Mouse (Mus musculus) heart, embryonic 14.5 days (tissue): Measurements from ENCODE around the gene Eif3k. TPM values are rescaled to one million over a fixed set of nuclear protein-coding genes. Genes with fewer than 3 reads are reported as not detected.

Experiments
- ATAC-seq: fragments of 200-750 bp; cut with Nextera tagmentation; 2 replicates; pipeline ENCODE4 v1.8.0; 2017; ENCODE audit warnings: low read depth, moderate TSS enrichment; ENCODE audit not compliant: insufficient number of reproducible peaks, insufficient read depth, low FRiP score
- H3K27ac ChIP-seq, 2 experiments: fragments of 200-500 bp in 1 of 2; fragments of 300-500 bp in 1 of 2; sonication (generic) in 1 of 2; replicated peaks in 1 of 2; 2 replicates each; pipeline ENCODE4 v1.5.1; 2012 to 2014; ENCODE audit warnings: low read depth in 2 of 2, low read length in 2 of 2, control low read depth in 1 of 2, mild to moderate bottlenecking in 1 of 2, mixed read lengths in 1 of 2; ENCODE audit not compliant: control insufficient read depth in 1 of 2, insufficient read depth in 1 of 2
- H3K27me3 ChIP-seq: fragments of 300-500 bp; sonication (generic); 2 replicates; pipeline ENCODE4 v1.6.1; 2014; ENCODE audit warnings: mild to moderate bottlenecking, low read length, control low read depth; ENCODE audit not compliant: control insufficient read depth, insufficient read depth
- H3K36me3 ChIP-seq: fragments of 300-500 bp; sonication (generic); 2 replicates; pipeline ENCODE4 v1.6.1; 2014; ENCODE audit warnings: mild to moderate bottlenecking, control low read depth, low read length, mixed read lengths; ENCODE audit not compliant: control insufficient read depth, insufficient read depth
- H3K4me1 ChIP-seq, 2 experiments: fragments of 200-500 bp in 1 of 2; fragments of 300-500 bp in 1 of 2; sonication (generic) in 1 of 2; 2 replicates each; pipeline ENCODE4 v1.6.1; 2012 to 2014; ENCODE audit warnings: low read length in 2 of 2, control low read depth in 1 of 2, mixed read lengths in 1 of 2; ENCODE audit not compliant: control insufficient read depth in 2 of 2, insufficient read depth in 2 of 2
- H3K4me2 ChIP-seq: fragments of 300-500 bp; sonication (generic); 2 replicates; pipeline ENCODE4 v1.6.1; 2014; ENCODE audit warnings: mild to moderate bottlenecking, low read length
- H3K4me3 ChIP-seq, 2 experiments: fragments of 200-500 bp in 1 of 2; fragments of 300-500 bp in 1 of 2; sonication (generic) in 1 of 2; 2 replicates each; pipeline ENCODE4 v1.5.1; 2012 to 2014; ENCODE audit warnings: low read length in 2 of 2, mild to moderate bottlenecking in 2 of 2, control low read depth in 1 of 2, low read depth in 1 of 2, moderate library complexity in 1 of 2; ENCODE audit not compliant: control insufficient read depth in 1 of 2, insufficient read depth in 1 of 2
- H3K9ac ChIP-seq: fragments of 300-500 bp; sonication (generic); 2 replicates; pipeline ENCODE4 v1.6.1; 2014; ENCODE audit warnings: mild to moderate bottlenecking, low read length
- H3K9me3 ChIP-seq: fragments of 300-500 bp; sonication (generic); 2 replicates; pipeline ENCODE4 v1.6.1; 2016; ENCODE audit warnings: low read length, control low read depth; ENCODE audit not compliant: control insufficient read depth
- WGBS: fragments of 180-500 bp; shearing (Covaris S2); extraction: QIAGEN DNeasy Blood & Tissue Kit; methylation state at CpG from one replicate; pipeline ENCODE4 v1.1.7; 2014; 5-methylcytosine and 5-hydroxymethylcytosine counted together
- polyA plus RNA-seq: library from polyadenylated mRNA; unstranded; fragments of >200 nt; fragmentation: Nextera tagmentation; extraction: Ambion mirVana; gene quantifications from 2 replicates; pipeline ENCODE4 v1.2.1, GENCODE M21; 2014

Eif3k gene
- polyA plus RNA-seq, 1 experiment from 2014 or later: 319 TPM

DNA sequence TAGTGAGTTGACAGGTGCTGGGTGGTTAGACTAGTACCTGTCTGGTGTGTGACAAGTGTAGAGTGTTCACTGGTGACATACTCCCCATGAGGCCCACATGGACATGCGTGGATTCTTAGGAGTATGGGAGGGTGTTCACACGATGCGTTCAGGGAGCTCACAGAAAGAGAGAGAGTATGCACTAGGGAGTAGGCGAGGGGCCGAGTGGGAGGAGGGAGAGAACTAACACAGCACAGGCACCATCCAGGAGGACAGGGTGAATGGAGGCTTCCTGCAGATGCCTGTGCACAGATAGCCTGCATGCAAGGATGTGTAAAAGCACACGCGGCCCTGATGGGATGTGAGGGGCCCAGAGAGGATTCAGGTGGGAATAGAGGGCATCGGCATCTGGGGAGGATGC, 40.8 kb upstream of the Eif3k start:
- 76% methylated on average over 8 of the region's 8 CpGs for WGBS
- ATAC-seq: no peak

GRCm38 (mm10) chr7:29019447-29020220, 38.0 kb upstream of the Eif3k start:
- no peak for ATAC-seq
- peaks cover 45% of the 10 kb centered on the region for H3K27me3 ChIP-seq
- peak overlapping the region; percentile 75 for H3K4me2 ChIP-seq
- peak overlapping the region; percentile 52; the same call in 1 of the 2 replicates for H3K9ac ChIP-seq
- H3K36me3 ChIP-seq: no peaks in the 10 kb centered on the region
- no peak overlapping the region for H3K27ac ChIP-seq
- 0 out of 2 replicates have a peak, but pooled peaks cover 4% of the 10 kb centered on the region for H3K9me3 ChIP-seq
- 4% methylated on average over 85 of the region's 88 CpGs for WGBS
- peak overlapping the region; percentile 36 to 41 for H3K4me3 ChIP-seq
- peaks cover 0 to 8% of the 10 kb centered on the region in 2 experiments; a peak in 1 of 4 replicates for H3K4me1 ChIP-seq

More for the DNA sequence above, 40.8 kb upstream of the Eif3k start:
- no peak overlapping the region for H3K4me3 ChIP-seq
- peaks cover 0 to 8% of the 10 kb centered on the region in 2 experiments; a peak in 1 of 4 replicates for H3K4me1 ChIP-seq
- H3K27ac ChIP-seq: no peak overlapping the region
- no peaks in the 10 kb centered on the region for H3K9me3 ChIP-seq
- H3K36me3 ChIP-seq: no peaks in the 10 kb centered on the region
- H3K27me3 ChIP-seq: peaks cover 39% of the 10 kb centered on the region
- no peak overlapping the region for H3K9ac ChIP-seq
- no peak overlapping the region for H3K4me2 ChIP-seq

DNA sequence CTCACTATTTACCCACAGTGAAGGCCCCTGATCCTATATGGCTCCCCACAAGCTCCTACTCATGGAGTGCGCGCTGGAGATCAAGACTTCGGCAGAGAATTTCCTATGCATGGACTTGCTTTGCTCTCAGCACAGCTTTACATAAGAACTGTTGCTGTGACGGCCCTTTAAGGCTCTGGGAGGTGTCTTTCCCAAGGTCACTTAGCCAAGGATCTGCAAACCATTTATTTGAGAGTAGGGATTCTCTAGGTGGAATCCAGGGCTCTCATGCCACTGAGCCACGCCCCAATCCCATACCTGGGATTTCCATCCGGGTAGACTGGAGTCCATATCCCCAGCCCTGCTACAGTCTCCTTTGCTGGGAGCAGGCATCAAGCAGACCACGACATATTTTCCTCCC, 35.6 kb upstream of the Eif3k start:
- H3K9ac ChIP-seq: no peak overlapping the region
- WGBS: 77% methylated on average over 7 of the region's 7 CpGs
- H3K36me3 ChIP-seq: no peaks in the 10 kb centered on the region
- peaks cover 45% of the 10 kb centered on the region for H3K27me3 ChIP-seq
- no peak overlapping the region for H3K4me2 ChIP-seq
- no peak overlapping the region for H3K27ac ChIP-seq
- no peak for ATAC-seq
- H3K9me3 ChIP-seq: 0 out of 2 replicates have a peak, but pooled peaks cover 4% of the 10 kb centered on the region
- peaks cover 0 to 8% of the 10 kb centered on the region in 2 experiments; a peak in 1 of 4 replicates for H3K4me1 ChIP-seq
- no peak overlapping the region for H3K4me3 ChIP-seq

- H3K27ac ChIP-seq: no peak overlapping the region
- H3K4me1 ChIP-seq: peaks cover 0 to 8% of the 10 kb centered on the region in 2 experiments; a peak in 1 of 4 replicates
- no peak overlapping the region for H3K4me2 ChIP-seq
- WGBS: 66% methylated on average over 7 of the region's 7 CpGs
- H3K4me3 ChIP-seq: no peak overlapping the region
- no peak for ATAC-seq
- no peak overlapping the region for H3K9ac ChIP-seq
- 0 out of 2 replicates have a peak, but pooled peaks cover 4% of the 10 kb centered on the region for H3K9me3 ChIP-seq
- H3K27me3 ChIP-seq: peaks cover 45% of the 10 kb centered on the region
- no peaks in the 10 kb centered on the region for H3K36me3 ChIP-seq
These were observed 34.8 kb upstream of the Eif3k start for GRCm38 (mm10) chr7:29016440-29016839.

GRCm38 (mm10) chr7:29014984-29015383, 33.3 kb upstream of the Eif3k start:
- H3K9me3 ChIP-seq: 0 out of 2 replicates have a peak, but pooled peaks cover 4% of the 10 kb centered on the region
- H3K27ac ChIP-seq: no peak overlapping the region
- H3K36me3 ChIP-seq: no peaks in the 10 kb centered on the region
- H3K27me3 ChIP-seq: peaks cover 31% of the 10 kb centered on the region
- 92% methylated on average over 1 of the region's 1 CpGs for WGBS
- H3K4me1 ChIP-seq: peaks cover 0 to 7% of the 10 kb centered on the region in 2 experiments; a peak in 1 of 4 replicates
- no peak overlapping the region for H3K9ac ChIP-seq
- no peak overlapping the region for H3K4me2 ChIP-seq
- ATAC-seq: no peak
- no peak overlapping the region for H3K4me3 ChIP-seq

DNA sequence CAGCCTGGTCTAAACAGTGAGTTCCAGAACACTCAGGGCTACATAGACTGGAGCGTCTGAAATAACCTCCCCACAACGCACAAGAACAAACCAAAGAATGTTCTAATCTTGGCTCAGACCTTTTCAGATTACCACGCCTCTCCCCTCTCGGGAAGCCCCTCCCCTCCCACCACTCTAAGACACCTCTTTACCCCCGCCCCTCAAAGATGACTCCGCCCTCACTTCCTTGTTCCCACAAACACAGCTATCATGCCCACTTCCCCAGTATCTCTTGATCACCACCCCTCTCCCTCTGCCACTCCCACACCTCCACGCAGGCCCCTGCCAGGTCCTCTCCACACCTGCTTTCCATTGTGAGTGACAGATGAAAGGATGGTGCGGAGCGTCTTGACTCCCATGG, 27.1 kb upstream of the Eif3k start:
- no peak overlapping the region for H3K27ac ChIP-seq
- no peaks in the 10 kb centered on the region for H3K4me1 ChIP-seq
- H3K36me3 ChIP-seq: no peaks in the 10 kb centered on the region
- no peak overlapping the region for H3K4me3 ChIP-seq
- H3K9ac ChIP-seq: no peak overlapping the region
- WGBS: 54% methylated on average over 9 of the region's 9 CpGs
- no peaks in the 10 kb centered on the region for H3K9me3 ChIP-seq
- ATAC-seq: no peak
- no peaks in the 10 kb centered on the region for H3K27me3 ChIP-seq
- H3K4me2 ChIP-seq: no peak overlapping the region

GRCm38 (mm10) chr7:29008171-29008570, 26.5 kb upstream of the Eif3k start:
- no peaks in the 10 kb centered on the region for H3K4me1 ChIP-seq
- no peaks in the 10 kb centered on the region for H3K27me3 ChIP-seq
- no peak overlapping the region for H3K9ac ChIP-seq
- no peak for ATAC-seq
- H3K4me3 ChIP-seq: no peak overlapping the region
- H3K9me3 ChIP-seq: no peaks in the 10 kb centered on the region
- H3K27ac ChIP-seq: no peak overlapping the region
- no peaks in the 10 kb centered on the region for H3K36me3 ChIP-seq
- 89% methylated on average over 10 of the region's 10 CpGs for WGBS
- no peak overlapping the region for H3K4me2 ChIP-seq
